Mouse (Mus musculus) liver, postnatal 0 days (tissue): Measurements from ENCODE around the gene Elk3. TPM values are rescaled to one million over a fixed set of nuclear protein-coding genes. Genes with fewer than 3 reads are reported as not detected.

Experiments used
- ATAC-seq: fragments of 200-750 bp; cut with Nextera tagmentation; 2 replicates; pipeline ENCODE4 v1.8.0; 2017; ENCODE audit warnings: mild to moderate bottlenecking, moderate library complexity
- DNase-seq: peaks from one replicate; pipeline ENCODE4 v3.0.0-alpha.2; 2016
- H3K27ac ChIP-seq: fragments of 300-500 bp; sonication (generic); 2 replicates; pipeline ENCODE4 v1.5.1; 2014; ENCODE audit warnings: antibody characterized with exemption, moderate library complexity, mild to moderate bottlenecking, low read depth
- H3K27me3 ChIP-seq: fragments of 300-500 bp; sonication (generic); 2 replicates; pipeline ENCODE4 v1.6.1; 2014; ENCODE audit warnings: low read length, control low read depth, mixed read lengths; ENCODE audit not compliant: insufficient read depth
- H3K36me3 ChIP-seq: fragments of 300-500 bp; sonication (generic); replicated peaks from 2 replicates; pipeline ENCODE4 v1.6.1; 2014; ENCODE audit warnings: mild to moderate bottlenecking, control low read depth, low read length, moderate library complexity, mixed read lengths; ENCODE audit not compliant: insufficient read depth
- H3K4me1 ChIP-seq: fragments of 300-500 bp; sonication (generic); 2 replicates; pipeline ENCODE4 v1.6.1; 2014; ENCODE audit warnings: antibody characterized with exemption, mild to moderate bottlenecking, control low read depth; ENCODE audit not compliant: insufficient read depth
- H3K4me2 ChIP-seq: fragments of 300-500 bp; sonication (generic); 2 replicates; pipeline ENCODE4 v1.6.1; 2014; ENCODE audit warnings: low read depth, mild to moderate bottlenecking, low read length, moderate library complexity, mixed read lengths
- H3K4me3 ChIP-seq: fragments of 300-500 bp; sonication (generic); 2 replicates; pipeline ENCODE4 v1.5.1; 2014; ENCODE audit warnings: low read depth, low read length
- H3K9ac ChIP-seq: fragments of 300-500 bp; sonication (generic); replicated peaks from 2 replicates; pipeline ENCODE4 v1.6.1; 2014; ENCODE audit warnings: mild to moderate bottlenecking, moderate library complexity
- H3K9me3 ChIP-seq: fragments of 300-500 bp; sonication (generic); 2 replicates; pipeline ENCODE4 v1.6.1; 2016; ENCODE audit warnings: mild to moderate bottlenecking, control low read depth, low read length, mixed read lengths
- CTCF ChIP-seq: sonication (generic); IDR thresholded peaks from 2 replicates; pipeline ENCODE4 v1.5.1; 2016; ENCODE audit warnings: antibody characterized with exemption, low read depth
- EP300 ChIP-seq: IDR thresholded peaks from 2 replicates; pipeline ENCODE4 v1.6.1; 2016; ENCODE audit warnings: antibody characterized with exemption, low read depth, mild to moderate bottlenecking
- WGBS: fragments of 180-500 bp; shearing (Covaris S2); extraction: QIAGEN DNeasy Blood & Tissue Kit; methylation state at CpG from one replicate; pipeline ENCODE4 v1.1.7; 2014; ENCODE audit not compliant: insufficient replicate concordance; 5-methylcytosine and 5-hydroxymethylcytosine counted together
- polyA plus RNA-seq: library from polyadenylated mRNA; unstranded; fragments of >200 nt; fragmentation: Nextera tagmentation; extraction: Ambion mirVana; gene quantifications from 2 replicates; pipeline ENCODE4 v1.2.1, GENCODE M21; 2015

Gene Elk3
- polyA plus RNA-seq, 1 experiment from 2014 or later = 7.9 TPM

DNA sequence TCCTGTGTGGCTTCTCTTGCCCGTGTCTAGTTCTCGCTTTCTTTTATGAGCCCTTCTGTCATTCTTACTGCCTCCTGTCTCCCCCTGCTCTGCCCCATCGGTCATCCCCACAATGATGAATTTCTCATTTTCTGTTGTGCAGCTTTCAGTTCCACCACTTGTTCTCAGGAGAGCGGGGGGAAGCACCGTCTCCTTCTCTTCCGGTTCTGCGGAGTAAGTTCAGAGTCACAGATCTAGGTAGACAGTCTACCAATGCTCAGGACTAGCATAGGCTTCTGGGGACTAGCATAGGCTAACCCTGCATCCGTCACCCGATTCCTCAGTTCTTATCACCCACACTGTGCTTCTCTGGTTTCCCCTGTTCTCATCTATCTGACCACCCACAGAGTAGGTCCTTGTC lies 45.2 kb upstream of the Elk3 start:
- H3K4me1 ChIP-seq = no peaks in the 10 kb centered on the region; the same call in 1 of the 2 replicates
- no peaks in the 10 kb centered on the region for H3K36me3 ChIP-seq
- H3K9ac ChIP-seq = no peak overlapping the region
- no peak for DNase-seq
- TF ChIP-seq EP300 = no peak
- TF ChIP-seq CTCF = no peak
- 58% methylated on average over 9 of the region's 9 CpGs for WGBS
- H3K27ac ChIP-seq = no peak overlapping the region
- no peaks in the 10 kb centered on the region for H3K9me3 ChIP-seq
- H3K27me3 ChIP-seq = no peaks in the 10 kb centered on the region
- no peak overlapping the region for H3K4me2 ChIP-seq
- ATAC-seq = no peak
- H3K4me3 ChIP-seq = no peak overlapping the region

- H3K4me1 ChIP-seq = no peaks in the 10 kb centered on the region; the same call in 1 of the 2 replicates
- 67% methylated on average over 8 of the region's 8 CpGs for WGBS
- H3K4me2 ChIP-seq = no peak overlapping the region
- no peaks in the 10 kb centered on the region for H3K27me3 ChIP-seq
- no peaks in the 10 kb centered on the region for H3K9me3 ChIP-seq
- ATAC-seq (no peak), DNase-seq (no peak)
- no peak overlapping the region for H3K27ac ChIP-seq
- no peak overlapping the region for H3K4me3 ChIP-seq
- no peaks in the 10 kb centered on the region for H3K36me3 ChIP-seq
- no peak overlapping the region for H3K9ac ChIP-seq
- TF ChIP-seq CTCF (no peak), EP300 (no peak)
Measured at GRCm38 (mm10) chr10:93355276-93355927, 44.5 kb upstream of the Elk3 start.

DNA sequence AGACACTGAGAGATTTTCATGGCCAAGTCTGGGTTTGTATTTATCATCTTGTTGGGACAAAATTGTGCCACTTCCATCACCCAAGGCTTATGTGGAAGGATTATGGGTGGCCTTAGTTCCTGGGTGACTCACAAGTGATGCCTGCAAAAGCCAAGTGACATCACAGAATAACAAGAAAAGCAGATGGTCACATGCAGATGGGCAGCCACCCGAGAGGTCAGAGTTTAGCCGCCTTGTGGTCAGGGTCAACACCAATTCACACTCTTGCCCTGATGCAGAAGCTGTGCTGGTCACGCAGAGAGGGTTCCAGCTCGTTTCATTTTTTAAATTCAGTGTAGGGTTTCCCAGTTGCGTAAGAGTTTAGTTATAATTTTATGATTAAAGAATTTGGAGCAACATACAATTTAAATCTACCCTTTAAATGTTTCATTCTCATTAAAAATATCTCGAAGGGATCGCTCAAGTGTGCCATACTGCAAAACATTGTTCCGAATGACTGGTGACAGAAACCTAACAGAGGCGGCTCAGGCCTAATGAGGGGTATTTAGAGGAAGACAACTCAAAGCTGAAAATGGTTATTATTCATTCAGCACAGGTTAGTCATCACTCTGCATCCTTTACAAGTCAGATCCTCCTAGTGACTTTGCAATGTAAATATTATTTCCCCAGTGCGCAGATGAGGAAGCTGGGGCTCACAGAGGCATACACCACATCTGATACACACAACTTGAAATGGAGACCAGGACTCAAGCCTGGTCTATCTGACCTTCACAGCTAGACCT lies 42.8 kb upstream of the Elk3 start:
- Histone ChIP-seq H3K4me3 (no peak overlapping the region), H3K27ac (no peak overlapping the region), H3K36me3 (no peaks in the 10 kb centered on the region), H3K27me3 (no peaks in the 10 kb centered on the region), H3K9ac (no peak overlapping the region), H3K4me1 (no peaks in the 10 kb centered on the region; the same call in 1 of the 2 replicates), H3K9me3 (no peaks in the 10 kb centered on the region), H3K4me2 (no peak overlapping the region)
- WGBS = 75% methylated on average over 10 of the region's 10 CpGs
- ATAC-seq (no peak), DNase-seq (no peak)
- TF ChIP-seq EP300 (no peak), CTCF (no peak)

DNA sequence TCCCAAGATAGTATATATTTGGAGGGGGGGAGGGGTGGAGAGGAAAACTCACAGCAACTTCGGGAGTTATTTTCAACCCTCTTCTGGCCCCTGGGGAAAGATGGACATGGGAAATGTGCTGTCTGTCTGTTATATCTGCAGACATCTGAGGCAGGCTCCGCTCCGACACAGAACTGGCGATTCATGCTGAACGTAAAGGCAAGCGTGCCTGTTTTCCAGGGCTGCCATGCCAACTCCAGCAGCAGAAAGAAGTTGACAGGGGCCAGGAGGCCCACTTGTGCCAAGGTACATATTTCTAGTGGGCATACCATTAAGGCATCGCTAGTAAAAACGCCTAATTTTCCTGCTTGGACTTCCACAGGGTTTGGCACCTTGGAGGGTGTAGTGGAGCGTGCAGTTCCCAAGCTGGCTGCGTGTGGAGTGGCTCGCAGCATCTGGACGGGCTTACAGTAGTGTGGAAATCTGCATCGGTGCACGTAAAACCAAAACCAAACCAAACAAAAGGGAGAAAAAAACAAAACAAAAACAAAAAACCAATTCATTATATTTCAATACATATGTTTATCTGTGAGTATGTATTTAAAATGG lies 37.1 kb upstream of the Elk3 start:
- no peaks in the 10 kb centered on the region for H3K4me1 ChIP-seq
- TF ChIP-seq CTCF (no peak), EP300 (no peak)

GRCm38 (mm10) chr10:93347387-93347786 lies 36.5 kb upstream of the Elk3 start:
- H3K4me3 ChIP-seq = no peak overlapping the region
- TF ChIP-seq EP300 (no peak), CTCF (no peak)
- H3K4me2 ChIP-seq = no peak overlapping the region
- no peaks in the 10 kb centered on the region for H3K27me3 ChIP-seq
- no peak for DNase-seq
- no peak for ATAC-seq
- no peaks in the 10 kb centered on the region for H3K9me3 ChIP-seq
- no peaks in the 10 kb centered on the region for H3K4me1 ChIP-seq
- H3K27ac ChIP-seq = no peak overlapping the region
- H3K9ac ChIP-seq = no peak overlapping the region
- H3K36me3 ChIP-seq = no peaks in the 10 kb centered on the region
- 66% methylated on average over 7 of the region's 7 CpGs for whole genome bisulfite sequencing

More for the DNA sequence above, 37.1 kb upstream of the Elk3 start:
- H3K27me3 ChIP-seq = no peaks in the 10 kb centered on the region
- no peaks in the 10 kb centered on the region for H3K9me3 ChIP-seq
- ATAC-seq (no peak), DNase-seq (no peak)
- 74% methylated on average over 14 of the region's 14 CpGs for WGBS
- no peak overlapping the region for H3K4me3 ChIP-seq
- H3K9ac ChIP-seq = no peak overlapping the region
- no peaks in the 10 kb centered on the region for H3K36me3 ChIP-seq
- no peak overlapping the region for H3K4me2 ChIP-seq
- H3K27ac ChIP-seq = no peak overlapping the region

- H3K9me3 ChIP-seq = no peaks in the 10 kb centered on the region
- H3K27me3 ChIP-seq = no peaks in the 10 kb centered on the region
- no peak overlapping the region for H3K9ac ChIP-seq
- H3K36me3 ChIP-seq = no peaks in the 10 kb centered on the region
- H3K4me1 ChIP-seq = no peaks in the 10 kb centered on the region
- WGBS = 75% methylated on average over 9 of the region's 9 CpGs
- no peak overlapping the region for H3K4me2 ChIP-seq
- no peak for TF ChIP-seq CTCF
- no peak for TF ChIP-seq EP300
- no peak overlapping the region for H3K27ac ChIP-seq
- DNase-seq = no peak
- ATAC-seq = no peak
- no peak overlapping the region for H3K4me3 ChIP-seq
Measured at GRCm38 (mm10) chr10:93346208-93346936, 35.4 kb upstream of the Elk3 start.
